Mouse (Mus musculus) layer of hippocampus, adult 8-10 months (tissue): ENCODE results near the gene Setdb1. TPM values are rescaled to one million over a fixed set of nuclear protein-coding genes. Genes with fewer than 3 reads are reported as not detected.

Experiments
- DNase-seq, 2 experiments: peaks; one replicate each; pipeline ENCODE4 v3.0.0; 2022; ENCODE audit warnings: low spot score in 2 of 2
- total RNA-seq, 4 experiments: library from RNA; stranded (reverse); gene quantifications; 2 replicates each; pipeline ENCODE4 v1.2.4; 2022

Setdb1 gene
- total RNA-seq, 4 experiments from 2014 or later: 33.8 to 45.9 (median 41.6) TPM

- no peak for DNase-seq
Observed at GRCm38 (mm10) chr3:95293537-95293936, 63.5 kb downstream of the Setdb1 start.

GRCm38 (mm10) chr3:95292899-95293298, 64.1 kb downstream of the Setdb1 start:
- no peak for DNase-seq

GRCm38 (mm10) chr3:95291041-95291440, 66.0 kb downstream of the Setdb1 start:
- DNase-seq: no peak

- no peak for DNase-seq
Observed at GRCm38 (mm10) chr3:95290156-95290555, 66.8 kb downstream of the Setdb1 start.

- no peak for DNase-seq
Observed at GRCm38 (mm10) chr3:95289419-95289818, 67.6 kb downstream of the Setdb1 start.

GRCm38 (mm10) chr3:95287541-95287940, 69.5 kb downstream of the Setdb1 start:
- DNase-seq: no peak

GRCm38 (mm10) chr3:95286510-95286909, 70.5 kb downstream of the Setdb1 start:
- no peak for DNase-seq

GRCm38 (mm10) chr3:95286011-95286410, 71.0 kb downstream of the Setdb1 start:
- no peak for DNase-seq

GRCm38 (mm10) chr3:95285390-95285789, 71.6 kb downstream of the Setdb1 start:
- DNase-seq: no peak

GRCm38 (mm10) chr3:95284501-95285281, 72.3 kb downstream of the Setdb1 start:
- DNase-seq: no peak

- no peak for DNase-seq
Observed at GRCm38 (mm10) chr3:95284062-95284461, 72.9 kb downstream of the Setdb1 start.

- no peak for DNase-seq
Observed at GRCm38 (mm10) chr3:95283589-95283941, 73.4 kb downstream of the Setdb1 start.

- peak; percentile 66 to 67 for DNase-seq
Observed at GRCm38 (mm10) chr3:95282865-95283588, 74.0 kb downstream of the Setdb1 start.

- DNase-seq: peak in 1 of 2 experiments; percentile 19
Observed at GRCm38 (mm10) chr3:95282381-95282864, 74.6 kb downstream of the Setdb1 start.

GRCm38 (mm10) chr3:95281216-95282126, 75.5 kb downstream of the Setdb1 start, which contains the start of the genes Mindy1 and Prune1:
Gene Mindy1 (plus strand): TSS chr3:95281345.
Gene Prune1 (minus strand): TSS chr3:95282076.
- DNase-seq: peak; percentile 98

GRCm38 (mm10) chr3:95280747-95281146, 76.3 kb downstream of the Setdb1 start:
- DNase-seq: no peak

- DNase-seq: no peak
Observed at GRCm38 (mm10) chr3:95277149-95277551, 79.9 kb downstream of the Setdb1 start.

- DNase-seq: no peak
Observed at GRCm38 (mm10) chr3:95276428-95276934, 80.5 kb downstream of the Setdb1 start.

GRCm38 (mm10) chr3:95275161-95275560, 81.8 kb downstream of the Setdb1 start:
- DNase-seq: no peak

GRCm38 (mm10) chr3:95274453-95274852, 82.5 kb downstream of the Setdb1 start:
- no peak for DNase-seq
